Mouse (Mus musculus): Measurements from ENCODE around the gene Rtf2. TPM values are rescaled to one million over a fixed set of nuclear protein-coding genes. Genes with fewer than 3 reads are reported as not detected.

Rtf2 gene
- polyA plus RNA-seq, 1 experiment: 4.2 TPM

- Histone ChIP-seq H3K4me3 (replicated peaks) (no peak overlapping the region), H3K36me3 (ENCODE audit: control insufficient read depth) (no peaks in the 10 kb centered on the region), H3K9me3 (ENCODE audit: control insufficient read depth, low read length) (no peaks in the 10 kb centered on the region), H3K27me3 (ENCODE audit: control insufficient read depth) (peaks cover 11% of the 10 kb centered on the region), H3K4me1 (ENCODE audit: control insufficient read depth) (no peaks in the 10 kb centered on the region)
- TF ChIP-seq TAL1 (IDR thresholded peaks at IDR 0.05; ENCODE audit: low read length): no peak
- TF ChIP-seq GATA1 (IDR thresholded peaks at IDR 0.05; ENCODE audit: low read length): no peak
Observed at GRCm38 (mm10) chr2:172405011-172405410, 35.3 kb upstream of the Rtf2 start.

DNA sequence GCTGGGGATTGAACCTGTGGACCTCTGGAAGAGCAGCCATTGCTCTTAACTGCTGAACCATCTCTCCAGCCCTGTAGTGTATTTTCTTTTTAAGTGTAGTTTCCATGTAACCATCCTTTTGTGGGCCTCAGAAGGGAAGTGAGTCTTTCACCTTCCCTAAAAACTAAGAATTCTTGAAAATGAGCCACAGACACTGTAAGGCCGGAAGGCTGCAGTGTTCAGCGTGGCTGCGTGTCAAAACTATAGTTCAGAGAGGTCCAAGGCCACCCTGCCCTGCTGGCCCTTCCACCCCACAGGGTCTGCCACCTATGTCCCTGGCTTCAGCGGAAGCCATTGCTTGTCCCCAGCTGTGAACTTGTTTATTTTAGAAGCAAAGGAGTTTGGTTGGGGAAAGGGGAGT is 34.2 kb upstream of the Rtf2 start:
- H3K36me3 ChIP-seq (ENCODE audit: control insufficient read depth): no peaks in the 10 kb centered on the region
- peaks cover 4% of the 10 kb centered on the region; the same call in 1 of the 2 replicates for H3K27me3 ChIP-seq (ENCODE audit: control insufficient read depth)
- no peak overlapping the region for H3K4me3 ChIP-seq (replicated peaks)
- no peaks in the 10 kb centered on the region for H3K4me1 ChIP-seq (ENCODE audit: control insufficient read depth)
- no peaks in the 10 kb centered on the region for H3K9me3 ChIP-seq (ENCODE audit: control insufficient read depth, low read length)
- TF ChIP-seq GATA1 (IDR thresholded peaks at IDR 0.05; ENCODE audit: low read length) (no peak), TAL1 (IDR thresholded peaks at IDR 0.05; ENCODE audit: low read length) (no peak)

DNA sequence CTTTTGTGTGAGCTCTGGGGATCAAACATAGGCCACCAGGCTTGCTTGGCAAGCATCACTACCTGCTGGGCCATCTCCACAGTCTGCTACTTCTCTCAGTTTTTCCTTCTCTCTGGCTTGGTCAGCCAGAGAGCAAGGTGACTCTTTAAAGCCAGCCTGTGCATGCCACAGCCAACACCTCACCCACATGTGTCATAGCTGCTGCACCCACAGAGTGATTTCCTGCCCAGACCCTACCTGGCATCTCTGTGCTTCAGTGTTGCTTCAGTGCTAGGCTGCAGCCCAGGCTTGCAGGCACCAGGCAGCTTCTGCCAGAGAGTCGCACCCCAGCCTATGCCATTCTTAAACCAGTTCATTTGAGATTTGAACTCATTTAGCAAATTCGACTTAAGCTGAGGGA is 32.9 kb upstream of the Rtf2 start:
- Histone ChIP-seq H3K27me3 (ENCODE audit: control insufficient read depth) (no peaks in the 10 kb centered on the region), H3K4me1 (ENCODE audit: control insufficient read depth) (no peaks in the 10 kb centered on the region), H3K36me3 (ENCODE audit: control insufficient read depth) (no peaks in the 10 kb centered on the region), H3K4me3 (replicated peaks) (no peak overlapping the region), H3K9me3 (ENCODE audit: control insufficient read depth, low read length) (no peaks in the 10 kb centered on the region)
- TF ChIP-seq GATA1 (IDR thresholded peaks at IDR 0.05; ENCODE audit: low read length) (no peak), TAL1 (IDR thresholded peaks at IDR 0.05; ENCODE audit: low read length) (no peak)

DNA sequence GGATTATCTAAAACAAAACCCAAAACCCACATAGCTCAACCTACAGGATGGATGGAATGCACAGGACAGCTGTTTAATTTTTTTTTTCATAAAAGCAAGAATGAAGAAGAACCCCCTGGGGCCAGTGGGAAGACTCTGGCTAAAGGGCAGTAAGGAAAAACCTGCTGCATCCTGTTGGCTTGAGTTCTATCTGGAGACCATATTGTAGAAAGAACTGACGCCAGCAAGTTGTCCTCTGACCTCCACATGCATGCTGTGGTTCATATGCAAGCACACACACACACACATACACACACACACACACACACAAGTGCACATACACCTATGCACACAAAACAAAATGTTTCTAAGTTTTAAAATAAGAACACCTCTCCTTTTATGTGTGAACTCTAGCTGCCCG is 29.7 kb upstream of the Rtf2 start:
- no peaks in the 10 kb centered on the region for H3K4me1 ChIP-seq (ENCODE audit: control insufficient read depth)
- no peaks in the 10 kb centered on the region for H3K36me3 ChIP-seq (ENCODE audit: control insufficient read depth)
- no peaks in the 10 kb centered on the region for H3K9me3 ChIP-seq (ENCODE audit: control insufficient read depth, low read length)
- TF ChIP-seq GATA1 (IDR thresholded peaks at IDR 0.05; ENCODE audit: low read length) (no peak), TAL1 (IDR thresholded peaks at IDR 0.05; ENCODE audit: low read length) (no peak)
- H3K4me3 ChIP-seq (replicated peaks): no peak overlapping the region
- no peaks in the 10 kb centered on the region for H3K27me3 ChIP-seq (ENCODE audit: control insufficient read depth)

DNA sequence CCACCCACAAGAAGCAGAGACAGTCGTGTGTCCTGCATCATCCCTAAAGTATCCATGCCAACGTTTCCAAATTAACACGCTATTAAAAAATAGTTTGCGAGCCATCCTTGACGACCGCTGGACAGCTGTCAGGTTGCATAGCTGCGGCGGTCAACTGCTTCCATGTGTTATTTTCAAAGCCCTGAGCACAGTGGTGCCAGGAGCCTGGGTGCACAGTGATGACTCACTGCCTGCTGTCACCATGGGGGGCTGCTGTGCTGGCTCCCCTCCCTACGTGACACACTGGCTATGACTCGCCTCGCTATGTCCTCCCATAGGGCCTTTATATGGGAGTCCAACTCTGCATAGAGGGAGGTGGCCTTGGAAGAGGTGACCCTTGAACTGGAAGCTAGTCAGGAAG is 29.3 kb upstream of the Rtf2 start:
- Histone ChIP-seq H3K9me3 (ENCODE audit: control insufficient read depth, low read length) (no peaks in the 10 kb centered on the region), H3K36me3 (ENCODE audit: control insufficient read depth) (no peaks in the 10 kb centered on the region), H3K4me3 (replicated peaks) (no peak overlapping the region), H3K27me3 (ENCODE audit: control insufficient read depth) (no peaks in the 10 kb centered on the region), H3K4me1 (ENCODE audit: control insufficient read depth) (no peaks in the 10 kb centered on the region)
- TF ChIP-seq TAL1 (IDR thresholded peaks at IDR 0.05; ENCODE audit: low read length): no peak

GRCm38 (mm10) chr2:172412454-172412853 is 27.9 kb upstream of the Rtf2 start:
- Histone ChIP-seq H3K27me3 (ENCODE audit: control insufficient read depth) (no peaks in the 10 kb centered on the region), H3K9me3 (ENCODE audit: control insufficient read depth, low read length) (no peaks in the 10 kb centered on the region), H3K4me3 (replicated peaks) (no peak overlapping the region), H3K36me3 (ENCODE audit: control insufficient read depth) (no peaks in the 10 kb centered on the region), H3K4me1 (ENCODE audit: control insufficient read depth) (no peaks in the 10 kb centered on the region)
- no peak for TF ChIP-seq GATA1 (IDR thresholded peaks at IDR 0.05; ENCODE audit: low read length)

- TF ChIP-seq TAL1 (IDR thresholded peaks at IDR 0.05; ENCODE audit: low read length) (no peak), GATA1 (IDR thresholded peaks at IDR 0.05; ENCODE audit: low read length) (no peak)
- Histone ChIP-seq H3K4me1 (ENCODE audit: control insufficient read depth) (no peaks in the 10 kb centered on the region), H3K9me3 (ENCODE audit: control insufficient read depth, low read length) (no peaks in the 10 kb centered on the region), H3K27me3 (ENCODE audit: control insufficient read depth) (no peaks in the 10 kb centered on the region), H3K36me3 (ENCODE audit: control insufficient read depth) (no peaks in the 10 kb centered on the region), H3K4me3 (replicated peaks) (no peak overlapping the region)
Observed at GRCm38 (mm10) chr2:172413273-172413672, 27.1 kb upstream of the Rtf2 start.

DNA sequence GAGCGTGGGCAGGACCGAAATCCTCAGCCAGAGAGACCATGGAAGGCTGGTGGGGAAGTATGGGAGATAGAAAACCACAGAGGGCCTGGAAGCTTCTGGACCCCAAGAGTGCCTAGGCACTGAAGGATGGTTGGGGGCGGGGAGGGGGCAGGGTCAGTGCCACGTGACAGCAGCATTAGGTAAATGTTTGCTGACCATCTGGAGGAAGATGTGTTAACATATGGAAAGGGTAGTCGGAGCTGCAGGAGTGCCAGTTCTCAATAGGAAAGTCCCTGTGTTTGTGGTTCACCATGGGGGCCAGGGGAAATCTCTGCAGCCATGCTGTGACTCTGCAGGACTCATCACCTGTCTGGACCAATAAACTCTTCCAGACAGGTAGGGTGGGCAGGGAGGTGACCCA is 26.5 kb upstream of the Rtf2 start:
- Histone ChIP-seq H3K4me3 (replicated peaks) (no peak overlapping the region), H3K36me3 (ENCODE audit: control insufficient read depth) (no peaks in the 10 kb centered on the region), H3K9me3 (ENCODE audit: control insufficient read depth, low read length) (no peaks in the 10 kb centered on the region), H3K4me1 (ENCODE audit: control insufficient read depth) (no peaks in the 10 kb centered on the region), H3K27me3 (ENCODE audit: control insufficient read depth) (no peaks in the 10 kb centered on the region)
- no peak for TF ChIP-seq GATA1 (IDR thresholded peaks at IDR 0.05; ENCODE audit: low read length)
- no peak for TF ChIP-seq TAL1 (IDR thresholded peaks at IDR 0.05; ENCODE audit: low read length)

- TF ChIP-seq GATA1 (IDR thresholded peaks at IDR 0.05; ENCODE audit: low read length): no peak
- no peak for TF ChIP-seq TAL1 (IDR thresholded peaks at IDR 0.05; ENCODE audit: low read length)
- Histone ChIP-seq H3K9me3 (ENCODE audit: control insufficient read depth, low read length) (no peaks in the 10 kb centered on the region), H3K4me1 (ENCODE audit: control insufficient read depth) (no peaks in the 10 kb centered on the region), H3K4me3 (replicated peaks) (no peak overlapping the region), H3K36me3 (ENCODE audit: control insufficient read depth) (no peaks in the 10 kb centered on the region), H3K27me3 (ENCODE audit: control insufficient read depth) (no peaks in the 10 kb centered on the region)
Observed at GRCm38 (mm10) chr2:172416218-172416617, 24.1 kb upstream of the Rtf2 start.

DNA sequence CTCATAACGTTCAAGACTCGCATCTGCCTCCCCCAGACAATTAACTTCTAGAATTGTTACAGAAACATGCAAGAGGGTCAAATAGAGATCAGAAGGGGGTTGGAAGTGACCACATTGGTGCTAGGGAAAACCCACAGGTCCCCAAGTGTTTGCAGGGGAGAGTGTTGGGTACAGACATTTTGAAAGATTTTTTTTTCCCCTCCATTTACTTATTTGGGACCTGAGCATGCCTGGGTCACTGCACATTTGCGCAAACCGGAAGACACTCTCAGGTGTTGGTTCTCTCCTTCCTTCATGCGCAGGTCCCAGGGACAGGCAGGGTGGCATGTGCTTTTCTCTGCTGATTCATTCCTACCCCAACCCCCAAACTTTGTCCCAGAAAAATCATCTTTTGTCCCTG is 23.5 kb upstream of the Rtf2 start:
- no peaks in the 10 kb centered on the region for H3K4me1 ChIP-seq (ENCODE audit: control insufficient read depth)
- no peaks in the 10 kb centered on the region for H3K9me3 ChIP-seq (ENCODE audit: control insufficient read depth, low read length)
- H3K4me3 ChIP-seq (replicated peaks): no peak overlapping the region
- no peaks in the 10 kb centered on the region for H3K27me3 ChIP-seq (ENCODE audit: control insufficient read depth)
- no peaks in the 10 kb centered on the region for H3K36me3 ChIP-seq (ENCODE audit: control insufficient read depth)
- no peak for TF ChIP-seq GATA1 (IDR thresholded peaks at IDR 0.05; ENCODE audit: low read length)
- TF ChIP-seq TAL1 (IDR thresholded peaks at IDR 0.05; ENCODE audit: low read length): no peak
